Mouse (Mus musculus) stomach, embryonic 16.5 days (tissue): Measurements from ENCODE around the gene Spata25. TPM values are rescaled to one million over a fixed set of nuclear protein-coding genes. Genes with fewer than 3 reads are reported as not detected.

Experiments used
- ATAC-seq: fragments of 200-750 bp; cut with Nextera tagmentation; 2 replicates; pipeline ENCODE4 v1.8.0; 2017; ENCODE audit warnings: moderate number of reproducible peaks, moderate TSS enrichment; ENCODE audit not compliant: insufficient read depth, low FRiP score
- H3K27ac ChIP-seq: fragments of 300-500 bp; sonication (generic); 2 replicates; pipeline ENCODE4 v1.5.1; 2014; ENCODE audit warnings: low read length
- H3K27me3 ChIP-seq: fragments of 300-500 bp; sonication (generic); 2 replicates; pipeline ENCODE4 v1.6.1; 2014; ENCODE audit warnings: low read length, control low read depth, mixed read lengths; ENCODE audit not compliant: control insufficient read depth, insufficient read depth
- H3K36me3 ChIP-seq: fragments of 300-500 bp; sonication (generic); 2 replicates; pipeline ENCODE4 v1.6.1; 2014; ENCODE audit warnings: low read length; ENCODE audit not compliant: control insufficient read depth, insufficient read depth
- H3K4me1 ChIP-seq: fragments of 300-500 bp; sonication (generic); 2 replicates; pipeline ENCODE4 v1.6.1; 2014; ENCODE audit warnings: low read length, control low read depth, mixed read lengths; ENCODE audit not compliant: control insufficient read depth, insufficient read depth
- H3K4me2 ChIP-seq: fragments of 300-500 bp; sonication (generic); 2 replicates; pipeline ENCODE4 v1.6.1; 2014; ENCODE audit warnings: low read depth, low read length, mixed read lengths
- H3K4me3 ChIP-seq: fragments of 300-500 bp; sonication (generic); replicated peaks from 2 replicates; pipeline ENCODE4 v1.5.1; 2014; ENCODE audit warnings: mild to moderate bottlenecking, low read length
- H3K9ac ChIP-seq: fragments of 300-500 bp; sonication (generic); 2 replicates; pipeline ENCODE4 v1.6.1; 2014; ENCODE audit warnings: low read length
- H3K9me3 ChIP-seq: fragments of 300-500 bp; sonication (generic); replicated peaks from 2 replicates; pipeline ENCODE4 v1.6.1; 2016; ENCODE audit warnings: low read length, control low read depth; ENCODE audit not compliant: control insufficient read depth
- WGBS: fragments of 180-500 bp; shearing (Covaris S2); extraction: QIAGEN DNeasy Blood & Tissue Kit; methylation state at CpG from one replicate; pipeline ENCODE4 v1.1.7; 2014; 5-methylcytosine and 5-hydroxymethylcytosine counted together
- polyA plus RNA-seq: library from polyadenylated mRNA; unstranded; fragments of >200 nt; fragmentation: Nextera tagmentation; extraction: Ambion mirVana; gene quantifications from 2 replicates; pipeline ENCODE4 v1.2.1, GENCODE M21; 2015

Spata25 gene
- polyA plus RNA-seq, 1 experiment from 2014 or later, result not detected

- ATAC-seq, result no peak
Observed at GRCm38 (mm10) chr2:164793236-164793635, 35.1 kb downstream of the Spata25 start.

DNA sequence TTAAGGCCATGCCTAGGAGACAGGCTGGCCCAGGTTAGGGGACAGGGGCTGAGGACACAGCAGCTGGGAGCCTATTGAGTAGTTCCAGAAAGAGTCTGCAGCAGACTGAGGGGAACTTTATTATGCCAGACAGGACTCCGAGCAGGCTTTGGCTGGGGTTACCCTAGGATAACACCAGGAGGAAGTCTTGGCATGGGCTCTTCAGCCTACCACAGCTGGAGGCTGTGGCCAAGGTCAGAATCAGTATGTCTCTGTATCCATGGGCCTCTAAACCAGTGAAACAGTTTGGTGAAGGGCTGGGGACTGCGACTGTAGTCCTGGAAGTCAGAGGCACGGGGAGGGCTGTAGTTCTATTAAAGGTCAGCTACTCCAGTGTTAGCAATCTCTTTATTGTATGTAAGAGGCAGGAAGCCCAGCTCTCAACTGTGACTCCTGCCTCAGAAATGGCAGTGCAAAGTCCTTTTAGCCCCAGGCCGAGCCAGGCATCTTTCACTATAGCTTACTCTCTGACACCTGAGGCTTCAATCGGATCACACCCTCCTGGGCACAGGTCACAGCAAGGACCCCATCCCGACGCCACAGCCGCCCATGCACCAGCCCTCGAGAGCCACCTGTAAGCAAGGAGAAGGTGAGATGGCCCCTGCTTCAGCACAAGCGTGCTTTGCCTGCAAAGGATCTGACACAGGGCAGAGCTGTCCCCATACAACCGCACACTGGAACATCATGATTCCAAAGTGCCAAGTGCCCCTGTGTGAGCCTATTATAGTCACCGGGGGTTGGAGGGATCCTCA is 35.7 kb downstream of the Spata25 start:
- H3K27ac ChIP-seq, result no peak overlapping the region
- H3K4me3 ChIP-seq, result no peak overlapping the region
- H3K4me1 ChIP-seq, result peaks cover 4% of the 10 kb centered on the region; the same call in 1 of the 2 replicates
- H3K9ac ChIP-seq, result no peak overlapping the region
- no peaks in the 10 kb centered on the region for H3K9me3 ChIP-seq
- 92% methylated on average over 12 of the region's 12 CpGs for WGBS
- no peak overlapping the region for H3K4me2 ChIP-seq
- H3K36me3 ChIP-seq, result peaks cover 11% of the 10 kb centered on the region; the same call in 1 of the 2 replicates
- ATAC-seq, result no peak
- no peaks in the 10 kb centered on the region for H3K27me3 ChIP-seq

More at GRCm38 (mm10) chr2:164793236-164793635, 35.1 kb downstream of the Spata25 start:
- no peak overlapping the region for H3K27ac ChIP-seq
- no peaks in the 10 kb centered on the region for H3K27me3 ChIP-seq
- peaks cover 2% of the 10 kb centered on the region; the same call in 1 of the 2 replicates for H3K4me1 ChIP-seq
- no peak overlapping the region for H3K9ac ChIP-seq
- no peak overlapping the region for H3K4me3 ChIP-seq
- 76% methylated on average over 3 of the region's 3 CpGs for WGBS
- no peaks in the 10 kb centered on the region for H3K9me3 ChIP-seq
- H3K4me2 ChIP-seq, result no peak overlapping the region
- peaks cover 16% of the 10 kb centered on the region; the same call in 1 of the 2 replicates for H3K36me3 ChIP-seq

DNA sequence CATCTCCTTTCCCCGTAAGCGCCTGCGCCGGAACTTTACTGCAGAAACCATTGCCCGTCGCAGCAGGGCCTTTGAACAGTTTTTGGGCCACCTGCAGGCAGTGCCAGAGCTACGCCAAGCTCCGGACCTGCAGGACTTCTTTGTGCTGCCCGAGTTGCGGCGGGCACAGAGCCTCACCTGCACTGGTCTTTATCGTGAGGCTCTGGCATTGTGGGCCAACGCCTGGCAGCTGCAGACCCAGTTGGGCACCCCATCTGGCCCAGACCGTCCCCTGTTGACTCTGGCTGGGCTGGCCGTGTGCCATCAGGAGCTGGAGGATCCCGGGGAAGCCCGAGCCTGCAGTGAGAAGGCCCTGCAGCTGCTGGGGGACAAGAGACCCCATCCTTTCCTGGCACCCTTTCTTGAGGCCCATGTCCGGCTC is 36.5 kb downstream of the Spata25 start:
- H3K4me1 ChIP-seq, result peaks cover 9% of the 10 kb centered on the region
- no peak overlapping the region for H3K9ac ChIP-seq
- 91% methylated on average over 18 of the region's 18 CpGs for WGBS
- no peak overlapping the region for H3K4me3 ChIP-seq
- H3K9me3 ChIP-seq, result no peaks in the 10 kb centered on the region
- H3K4me2 ChIP-seq, result no peak overlapping the region
- H3K36me3 ChIP-seq, result peaks cover 11% of the 10 kb centered on the region; the same call in 1 of the 2 replicates
- no peak for ATAC-seq
- H3K27me3 ChIP-seq, result no peaks in the 10 kb centered on the region
- no peak overlapping the region for H3K27ac ChIP-seq

GRCm38 (mm10) chr2:164790451-164790850 is 37.9 kb downstream of the Spata25 start:
- no peak overlapping the region for H3K9ac ChIP-seq
- 57% methylated on average over 4 of the region's 4 CpGs for WGBS
- H3K36me3 ChIP-seq, result peaks cover 11% of the 10 kb centered on the region; the same call in 1 of the 2 replicates
- H3K4me3 ChIP-seq, result no peak overlapping the region
- H3K27ac ChIP-seq, result no peak overlapping the region
- ATAC-seq, result no peak
- H3K4me2 ChIP-seq, result no peak overlapping the region
- H3K27me3 ChIP-seq, result no peaks in the 10 kb centered on the region
- H3K4me1 ChIP-seq, result peaks cover 12% of the 10 kb centered on the region
- no peaks in the 10 kb centered on the region for H3K9me3 ChIP-seq

GRCm38 (mm10) chr2:164788411-164788810 is 39.9 kb downstream of the Spata25 start:
- no peaks in the 10 kb centered on the region for H3K27me3 ChIP-seq
- H3K4me3 ChIP-seq, result no peak overlapping the region
- H3K27ac ChIP-seq, result no peak overlapping the region; the same call in 1 of the 2 replicates
- H3K36me3 ChIP-seq, result peaks cover 11% of the 10 kb centered on the region; the same call in 1 of the 2 replicates
- H3K9me3 ChIP-seq, result no peaks in the 10 kb centered on the region
- H3K4me1 ChIP-seq, result peaks cover 19% of the 10 kb centered on the region
- 42% methylated on average over 4 of the region's 4 CpGs for WGBS
- H3K9ac ChIP-seq, result peak overlapping the region; percentile 55; the same call in 1 of the 2 replicates
- H3K4me2 ChIP-seq, result no peak overlapping the region
- no peak for ATAC-seq

- Histone ChIP-seq H3K9me3 (no peaks in the 10 kb centered on the region), H3K4me3 (no peak overlapping the region), H3K27ac (no peak overlapping the region), H3K36me3 (peaks cover 11% of the 10 kb centered on the region; the same call in 1 of the 2 replicates), H3K4me2 (peak overlapping the region; percentile 89; the same call in 1 of the 2 replicates), H3K9ac (no peak overlapping the region), H3K27me3 (no peaks in the 10 kb centered on the region), H3K4me1 (peaks cover 19% of the 10 kb centered on the region)
- whole genome bisulfite sequencing, result 85% methylated on average over 10 of the region's 10 CpGs
- no peak for ATAC-seq
Observed at GRCm38 (mm10) chr2:164787779-164788178, 40.6 kb downstream of the Spata25 start.

DNA sequence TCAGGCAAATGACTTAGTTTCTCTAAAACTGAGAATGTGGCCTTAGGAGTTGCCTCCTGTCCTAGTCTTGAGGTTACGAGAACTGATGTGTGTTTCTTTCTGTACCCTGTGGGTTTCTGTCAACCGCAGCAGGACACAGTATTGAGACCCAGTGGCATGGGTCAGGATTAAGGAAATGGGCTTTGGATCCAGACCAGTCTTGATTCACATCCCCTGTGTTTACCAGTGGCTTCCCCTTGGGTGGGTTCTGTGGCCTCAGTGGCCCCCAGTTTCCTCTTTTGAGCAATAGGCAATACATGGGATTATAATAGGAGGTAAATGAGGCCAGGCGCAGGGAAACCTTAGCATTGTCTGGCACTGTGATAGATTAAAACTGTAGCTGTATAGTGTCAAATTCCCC is 41.3 kb downstream of the Spata25 start:
- Histone ChIP-seq H3K4me2 (peak overlapping the region; percentile 89), H3K27ac (peak overlapping the region; percentile 96; the same call in 1 of the 2 replicates), H3K9me3 (no peaks in the 10 kb centered on the region), H3K4me3 (peak overlapping the region; percentile 74), H3K4me1 (peaks cover 19% of the 10 kb centered on the region), H3K36me3 (0 out of 2 replicates have a peak, but pooled peaks cover 6% of the 10 kb centered on the region), H3K27me3 (no peaks in the 10 kb centered on the region), H3K9ac (peak overlapping the region; percentile 90)
- no peak for ATAC-seq
- 83% methylated on average over 3 of the region's 3 CpGs for WGBS

DNA sequence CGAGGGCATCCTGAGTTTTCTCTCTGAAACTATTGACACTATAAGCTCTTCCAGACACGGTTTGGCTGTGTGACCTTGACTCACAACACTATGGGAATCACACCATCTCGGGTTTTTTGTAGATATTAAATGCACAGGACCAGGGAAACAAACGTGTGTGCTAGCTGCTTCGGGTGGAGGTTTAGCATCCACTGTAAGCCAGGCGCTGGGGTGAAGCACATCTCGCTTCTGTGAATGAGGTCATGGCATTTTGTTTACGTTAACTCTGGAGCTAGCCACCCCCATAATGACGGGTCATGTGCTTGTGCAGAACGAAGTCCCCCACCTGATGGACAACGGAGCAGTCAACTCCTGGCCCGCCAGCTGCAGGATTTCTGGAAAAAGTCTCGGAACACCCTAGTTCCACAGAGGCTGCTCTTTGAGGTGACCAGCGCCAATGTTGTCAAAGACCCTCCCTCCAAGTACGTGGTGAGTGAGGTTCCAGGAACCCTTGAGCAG is 41.9 kb downstream of the Spata25 start:
- Histone ChIP-seq H3K4me3 (peak overlapping the region; percentile 74), H3K9ac (peak overlapping the region; percentile 90), H3K4me1 (peaks cover 19% of the 10 kb centered on the region), H3K27me3 (no peaks in the 10 kb centered on the region), H3K4me2 (peak overlapping the region; percentile 89), H3K27ac (peak overlapping the region; percentile 96), H3K9me3 (no peaks in the 10 kb centered on the region), H3K36me3 (no peaks in the 10 kb centered on the region)
- no peak for ATAC-seq
- WGBS, result 9% methylated on average over 15 of the region's 15 CpGs
